Mouse (Mus musculus) cerebellum, postnatal 10 days (tissue): Measurements from ENCODE around the gene Cox4i1.
A peak's percentile ranks its signal among the peaks of the same experiment; 100 is the strongest.

Experiments
- DNase-seq, 2 experiments: peaks; one replicate each; pipeline ENCODE4 v3.0.0; 2021; ENCODE audit warnings: mixed read lengths in 2 of 2

The Cox4i1 gene

DNA sequence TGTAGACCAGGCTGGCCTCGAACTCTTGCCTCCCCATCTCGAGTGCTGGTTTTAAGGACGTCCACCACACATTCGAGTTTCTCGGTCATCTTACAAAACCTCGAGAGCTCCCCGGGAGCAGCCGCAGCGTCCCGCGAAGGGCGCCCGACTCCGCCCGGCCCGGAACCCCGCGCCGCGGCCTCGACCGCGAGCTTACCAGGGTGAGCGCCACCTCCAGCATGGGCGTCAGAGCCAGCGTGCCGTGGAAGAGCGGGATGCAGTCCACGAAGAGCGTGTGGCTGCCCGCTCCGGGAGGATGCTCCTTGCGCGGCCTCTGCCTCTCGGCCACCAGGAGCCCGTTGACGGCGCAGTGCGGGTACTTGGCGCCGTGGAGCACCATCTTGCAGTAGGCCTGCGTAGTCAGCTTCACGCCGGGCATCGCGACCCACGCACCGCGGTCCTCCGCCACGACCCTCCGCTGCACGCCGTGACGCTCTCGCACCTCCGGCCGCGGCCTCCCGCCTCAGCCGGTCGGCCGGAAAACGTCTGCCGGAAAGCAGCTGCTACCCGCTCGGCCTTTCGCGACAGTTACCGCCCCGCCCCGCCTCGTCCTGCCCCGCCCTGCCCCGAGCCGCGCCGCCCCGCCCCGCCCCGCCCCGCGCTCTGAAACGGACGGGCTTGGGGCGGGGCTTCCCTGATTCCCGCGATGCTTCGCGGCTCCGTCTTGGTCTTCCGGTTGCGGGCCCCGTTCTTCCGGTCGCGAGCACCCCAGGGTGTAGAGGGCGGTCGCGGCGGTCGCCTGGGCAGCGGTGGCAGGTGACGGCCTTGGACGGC lies at the start of gene Cox4i1, which contains the start of gene Gm27021:
Gene Cox4i1, plus strand, starts transcription at position 662 of the 813 bp plus-strand sequence.
Gene Gm27021, minus strand, starts transcription at position 519 of the 813 bp plus-strand sequence.
- DNase-seq, result peak; percentile 98 to 99

DNA sequence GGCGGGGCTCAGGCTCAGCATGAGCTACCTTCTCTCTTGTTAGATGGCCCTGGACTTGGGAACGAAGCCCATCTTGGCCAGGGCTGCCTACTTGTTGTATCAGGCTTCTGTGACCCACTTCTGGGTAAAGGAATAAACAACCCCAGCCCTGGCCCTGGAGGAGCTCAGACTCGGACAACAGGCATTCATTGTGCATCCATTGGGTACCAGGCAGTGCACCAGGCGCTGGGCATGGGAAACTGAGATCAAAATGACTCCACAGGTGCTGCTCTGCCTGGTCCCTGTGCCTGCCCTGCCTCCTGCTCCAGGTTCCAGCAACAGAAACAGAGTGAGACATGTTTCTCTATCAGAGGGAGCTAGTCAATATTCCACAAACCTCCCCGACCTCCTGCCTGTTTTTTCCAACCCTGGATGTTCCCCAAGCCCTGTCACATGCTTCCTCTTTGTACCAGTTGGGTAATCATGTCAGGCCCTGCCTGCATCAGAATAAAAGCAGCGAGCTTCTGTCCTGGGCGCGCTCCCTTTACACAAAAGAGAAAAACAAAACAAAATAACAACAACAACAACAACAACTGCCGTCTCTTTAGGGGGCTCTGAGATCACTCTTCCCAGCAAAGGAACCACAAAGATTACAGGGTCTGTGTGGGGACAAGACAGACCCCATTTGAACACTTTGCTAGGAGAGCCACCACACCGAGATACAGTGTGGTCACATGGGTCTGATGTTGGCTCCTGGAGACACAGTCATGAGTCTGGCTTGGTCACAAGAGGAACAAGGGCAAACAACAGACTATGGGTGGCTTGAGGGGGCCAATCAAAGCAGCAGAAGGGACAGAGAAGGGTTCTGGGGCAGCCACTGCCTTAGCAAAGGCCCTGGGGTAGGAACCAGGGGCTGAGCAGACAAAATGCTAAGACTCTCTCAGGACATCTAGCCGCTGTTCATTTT lies 48.5 kb upstream of the Cox4i1 start:
- peak in 1 of 2 experiments; percentile 29 for DNase-seq

DNA sequence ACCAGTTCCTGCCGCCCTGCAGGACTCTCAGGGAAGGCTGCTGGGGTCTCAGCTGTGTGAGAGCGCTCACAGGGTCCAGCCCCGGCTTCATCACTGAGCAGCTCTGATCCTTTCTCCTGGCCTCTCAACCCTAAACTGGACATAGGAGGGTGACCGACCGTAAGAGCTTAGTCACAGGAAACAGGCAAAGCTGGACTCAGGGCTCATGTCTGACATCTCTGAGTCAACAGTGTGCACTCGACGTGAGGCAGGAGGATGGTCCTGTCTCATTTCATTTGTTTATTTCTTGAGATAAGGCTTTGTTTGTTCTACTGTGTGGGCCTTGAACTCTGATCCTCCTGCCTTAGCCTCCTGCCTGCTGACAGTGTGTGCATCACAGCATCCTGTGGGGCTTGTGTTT lies 47.6 kb upstream of the Cox4i1 start:
- DNase-seq, result no peak

DNA sequence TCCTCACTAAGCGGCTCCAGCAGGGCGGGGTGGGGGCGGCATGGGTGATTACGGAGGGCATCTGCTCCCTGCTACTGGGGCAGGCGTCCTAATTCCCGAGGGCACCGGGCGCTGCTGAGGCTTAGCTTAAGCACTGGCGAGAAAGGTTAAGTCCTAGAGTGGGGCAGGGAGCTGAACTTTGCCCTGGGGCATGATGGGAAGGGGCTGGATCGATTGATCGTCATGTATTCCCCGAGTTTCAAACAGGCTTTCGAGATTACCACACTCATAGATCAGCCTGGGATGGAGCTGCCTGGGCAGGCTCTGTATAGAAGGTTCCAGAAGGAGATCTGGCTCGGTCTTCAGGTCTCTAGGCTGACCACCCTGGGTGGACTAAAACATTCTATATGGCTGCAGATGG lies 45.9 kb upstream of the Cox4i1 start:
- no peak for DNase-seq

DNA sequence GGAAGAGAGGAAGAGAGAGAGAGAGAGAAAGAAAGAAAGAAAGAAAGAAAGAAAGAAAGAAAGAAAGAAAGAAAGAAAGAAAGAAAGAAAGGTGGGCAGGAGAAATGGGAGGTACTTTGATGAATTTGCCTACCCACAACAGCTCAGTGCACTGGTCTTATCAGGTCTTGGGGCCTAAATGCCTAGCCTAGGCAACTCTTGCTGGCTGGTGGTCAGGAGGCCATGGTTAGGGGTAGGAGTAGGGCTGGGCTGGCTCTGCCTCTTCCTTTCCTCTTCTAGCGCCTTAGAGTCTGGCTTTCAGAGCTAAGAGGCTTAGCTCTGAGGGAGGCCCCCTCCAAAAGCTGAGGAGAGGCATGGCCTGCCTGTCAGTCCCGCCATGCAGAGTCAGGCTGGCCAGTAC lies 44.4 kb upstream of the Cox4i1 start:
- DNase-seq, result no peak

DNA sequence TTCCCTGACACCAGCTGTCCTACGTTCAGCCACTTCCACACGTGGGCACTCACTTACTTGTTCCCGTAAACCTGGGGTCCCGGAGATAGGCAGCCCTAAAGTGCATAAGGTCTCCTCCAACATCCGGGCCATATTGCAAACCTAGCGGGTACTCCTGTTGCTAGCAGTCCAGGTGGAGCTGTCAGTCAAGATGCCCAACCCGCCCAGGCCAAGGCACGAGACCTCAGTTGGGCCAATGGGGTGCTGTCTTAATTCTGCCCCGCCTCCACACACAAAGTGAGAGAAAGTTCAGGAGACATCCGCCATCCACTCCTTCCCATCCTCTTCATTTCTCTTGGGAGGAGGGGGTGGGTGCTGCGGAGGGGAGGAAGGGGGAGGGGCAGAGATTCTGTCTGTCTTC lies 41.6 kb upstream of the Cox4i1 start:
- no peak for DNase-seq

DNA sequence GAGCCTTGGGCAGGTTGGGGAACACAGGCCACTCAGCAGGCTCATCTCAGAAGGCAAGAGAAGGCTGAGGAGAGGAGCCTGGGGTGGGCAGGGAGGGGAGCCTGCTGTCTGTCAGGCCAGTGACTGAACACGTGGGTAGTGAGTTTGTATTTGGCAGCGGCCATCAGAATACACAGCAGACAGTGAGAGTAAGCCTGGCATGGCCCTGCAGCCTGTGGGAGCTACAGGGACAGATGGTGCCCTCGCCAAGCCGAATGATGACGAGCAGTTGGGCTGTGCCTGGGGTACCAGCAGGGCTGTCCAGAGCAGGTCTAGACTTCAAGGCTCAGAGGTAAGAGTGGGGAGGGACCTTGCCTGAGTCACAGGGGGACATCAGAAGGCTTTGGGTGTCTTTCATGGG lies 40.7 kb upstream of the Cox4i1 start:
- DNase-seq, result peak; percentile 91 to 95

DNA sequence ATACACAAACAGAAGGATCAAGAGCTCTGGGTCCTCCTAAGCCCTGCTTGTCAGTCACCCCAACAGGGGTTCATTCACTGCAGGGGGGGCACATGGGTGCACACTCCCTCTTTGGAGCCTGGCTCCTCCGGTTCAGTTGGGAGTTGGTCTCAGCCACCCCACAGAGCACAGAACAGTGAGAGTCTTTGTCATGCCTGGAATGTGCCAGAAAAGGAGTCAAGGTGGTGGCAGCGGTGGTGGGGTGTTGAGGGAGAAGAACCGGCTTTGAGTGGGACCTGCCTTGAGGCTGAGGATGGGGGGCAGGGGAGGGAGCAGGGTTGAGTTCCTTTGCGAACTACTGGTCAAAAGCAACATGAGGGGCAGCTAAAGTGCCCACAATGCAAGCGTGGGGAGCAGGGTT lies 38.0 kb upstream of the Cox4i1 start:
- peak in 1 of 2 experiments; percentile 31 for DNase-seq

DNA sequence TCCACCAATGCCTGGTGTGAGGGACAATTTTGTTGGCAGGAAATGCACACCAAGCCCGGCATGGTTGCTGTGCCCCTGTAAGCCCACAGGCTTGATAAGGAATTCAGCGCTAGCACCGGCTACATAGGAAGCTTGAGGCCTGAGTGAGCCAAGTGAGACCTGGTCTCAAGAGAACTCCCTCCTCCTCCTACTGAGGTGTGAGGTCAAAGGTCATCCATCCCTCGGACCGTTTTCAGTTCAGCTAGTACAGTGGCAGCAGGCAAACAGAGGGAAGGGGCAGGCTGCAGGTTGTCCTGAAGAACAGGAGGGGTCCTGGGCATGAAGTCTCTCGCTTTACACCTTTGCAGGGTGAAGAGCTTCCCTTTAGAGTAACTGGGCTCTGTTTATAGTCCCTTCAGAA lies 37.2 kb upstream of the Cox4i1 start:
- no peak for DNase-seq

DNA sequence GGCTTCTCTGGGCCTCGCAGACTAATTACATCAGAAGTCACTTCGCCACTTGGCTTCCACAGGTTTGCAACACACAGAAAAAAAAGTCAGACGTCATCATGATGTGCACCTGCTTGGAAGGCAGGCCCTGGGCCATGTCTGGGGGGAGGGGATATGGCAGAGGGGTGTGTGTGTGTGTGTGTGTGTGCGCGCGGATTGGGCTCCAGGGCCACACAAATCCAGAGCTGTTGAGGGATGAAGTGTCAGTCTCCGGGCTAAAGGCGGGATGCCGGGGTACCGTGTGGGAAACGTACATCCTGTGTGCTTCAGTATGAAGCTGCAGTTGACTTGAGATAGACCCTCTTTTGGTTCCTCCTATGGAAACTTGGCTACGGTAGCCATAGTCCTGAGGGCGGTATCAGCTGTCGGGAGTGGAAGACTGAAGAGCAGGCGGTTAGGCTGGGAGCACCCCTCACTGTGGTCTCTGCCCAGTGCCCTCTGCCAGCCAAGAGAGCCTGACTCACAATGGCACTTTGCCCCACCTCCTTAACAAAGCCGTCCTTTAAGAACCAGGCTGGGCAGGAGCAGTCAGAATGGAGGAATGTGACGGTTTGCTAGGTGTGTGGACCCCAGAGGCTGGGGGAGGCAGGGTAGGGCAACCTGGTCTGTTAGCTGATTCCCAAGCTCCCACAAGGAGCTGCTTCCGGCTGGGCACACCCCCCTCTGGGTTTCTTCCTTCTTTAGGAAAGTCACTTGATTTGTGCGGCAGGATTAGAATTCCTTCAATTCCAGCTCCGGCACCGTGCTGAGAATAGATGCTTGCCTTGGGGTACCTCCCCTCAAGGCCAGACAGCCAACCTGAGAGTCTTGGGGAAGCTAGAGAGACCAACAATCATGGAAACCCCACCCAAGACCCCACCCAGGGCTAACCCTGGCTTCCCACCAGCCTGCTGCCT lies 36.3 kb upstream of the Cox4i1 start:
- peak; percentile 45 to 53 for DNase-seq

DNA sequence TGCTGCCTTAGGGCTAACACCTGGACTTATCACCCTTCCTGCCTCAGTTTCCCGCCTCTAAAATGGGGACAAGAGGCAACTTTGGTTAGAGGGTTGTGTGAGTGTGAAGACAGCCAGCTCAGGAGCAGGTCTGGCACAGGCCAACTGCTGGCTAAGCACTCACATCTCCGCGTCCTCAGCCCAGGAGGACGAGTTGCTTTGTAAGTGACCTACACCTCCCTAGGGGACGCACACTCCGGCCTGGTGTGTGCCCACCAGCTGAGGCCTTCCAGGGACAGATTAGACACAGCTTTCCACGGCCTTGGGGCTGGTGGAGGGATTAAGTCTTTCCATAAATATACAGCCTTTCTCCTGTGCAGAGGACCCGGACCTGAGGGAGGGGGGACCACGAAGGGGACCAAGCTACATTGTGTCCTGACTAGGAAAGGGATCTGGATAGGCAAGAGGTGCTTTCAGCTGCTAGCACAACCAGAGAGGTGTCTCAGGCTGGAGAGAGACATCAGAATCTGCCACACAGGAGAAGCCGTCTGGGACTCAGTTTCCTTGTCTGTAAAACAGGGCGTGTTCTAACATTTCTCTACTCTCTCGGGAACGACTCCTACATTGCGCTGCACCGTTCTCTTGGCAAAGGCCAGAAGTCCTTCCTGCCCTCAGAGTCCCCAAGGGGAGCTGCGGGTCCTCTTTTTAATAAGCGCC lies 34.9 kb upstream of the Cox4i1 start:
- DNase-seq, result no peak

DNA sequence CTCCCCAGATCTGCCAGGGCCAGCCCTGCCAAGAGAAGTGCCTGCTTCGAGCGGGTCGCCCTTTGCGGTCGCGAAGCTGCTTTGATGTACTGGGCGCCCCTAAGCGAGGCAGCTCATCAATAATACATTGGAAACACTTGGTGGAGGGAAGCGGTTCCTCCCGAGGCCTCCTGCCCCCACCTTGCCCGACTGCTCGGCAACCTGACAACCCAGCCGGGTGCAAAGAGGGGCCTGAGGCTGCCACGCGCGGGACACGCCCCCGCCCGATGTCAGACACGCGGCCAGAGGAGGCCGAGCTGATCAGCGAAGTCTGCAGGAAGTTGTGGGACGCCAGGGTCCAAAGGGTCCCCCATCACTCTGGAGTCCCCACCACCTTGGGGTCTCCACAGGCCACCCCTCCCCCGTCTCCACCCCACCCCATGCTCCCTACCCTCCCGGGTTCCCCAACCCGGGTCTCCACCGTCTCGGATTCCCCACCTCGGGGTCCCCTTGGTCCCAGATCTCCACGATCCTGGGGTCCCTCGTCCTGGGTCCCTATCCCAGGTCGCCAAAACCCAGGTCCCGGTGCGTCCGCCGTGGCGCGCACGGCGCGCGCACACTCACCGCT lies 34.3 kb upstream of the Cox4i1 start:
- DNase-seq, result peak; percentile 46 to 49

DNA sequence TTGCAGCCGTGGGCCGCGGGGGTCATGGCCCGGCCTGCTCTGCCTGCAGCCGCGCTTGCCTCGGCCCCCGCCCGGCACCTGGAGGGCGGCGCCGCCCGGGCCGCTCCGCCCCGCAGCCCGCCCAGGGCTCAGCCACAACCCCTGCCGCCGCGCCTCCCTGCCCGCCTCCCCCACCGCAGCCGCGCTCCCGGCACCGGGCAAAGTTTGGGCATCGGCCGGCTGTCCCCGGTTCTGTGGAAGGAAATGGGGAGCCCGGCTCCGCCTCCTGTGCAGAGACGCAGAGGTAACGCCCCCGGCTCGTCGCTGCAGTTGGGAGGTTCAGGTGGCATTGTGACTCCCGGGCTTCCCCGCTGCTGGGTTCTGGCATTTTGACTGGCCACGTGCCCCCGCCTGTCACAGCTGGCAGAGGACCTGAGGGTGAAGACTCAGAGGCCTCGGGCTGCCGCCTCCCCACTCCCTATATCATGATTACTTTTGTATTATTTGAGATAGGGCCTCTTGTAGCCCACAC lies 33.6 kb upstream of the Cox4i1 start:
- DNase-seq, result peak; percentile 50 to 53

DNA sequence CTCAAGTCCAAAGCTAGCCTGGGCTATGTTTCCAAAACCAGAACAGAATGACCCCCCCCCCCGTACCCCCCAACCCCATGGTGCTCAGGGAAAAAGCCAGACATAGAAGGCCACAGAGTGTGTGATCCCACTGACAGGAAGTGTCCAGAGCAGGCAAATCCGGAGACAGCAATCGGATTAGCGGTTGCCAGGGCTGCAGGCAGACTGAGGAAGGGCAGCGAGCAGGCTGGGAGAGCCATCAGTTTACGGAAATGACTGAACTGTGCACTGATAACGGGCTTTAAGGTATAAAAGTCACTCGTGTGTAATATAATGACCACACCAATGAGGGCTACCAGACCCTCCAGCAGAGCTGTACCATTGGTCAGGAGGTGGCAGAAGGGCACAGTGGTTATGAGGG lies 26.8 kb upstream of the Cox4i1 start:
- no peak for DNase-seq

DNA sequence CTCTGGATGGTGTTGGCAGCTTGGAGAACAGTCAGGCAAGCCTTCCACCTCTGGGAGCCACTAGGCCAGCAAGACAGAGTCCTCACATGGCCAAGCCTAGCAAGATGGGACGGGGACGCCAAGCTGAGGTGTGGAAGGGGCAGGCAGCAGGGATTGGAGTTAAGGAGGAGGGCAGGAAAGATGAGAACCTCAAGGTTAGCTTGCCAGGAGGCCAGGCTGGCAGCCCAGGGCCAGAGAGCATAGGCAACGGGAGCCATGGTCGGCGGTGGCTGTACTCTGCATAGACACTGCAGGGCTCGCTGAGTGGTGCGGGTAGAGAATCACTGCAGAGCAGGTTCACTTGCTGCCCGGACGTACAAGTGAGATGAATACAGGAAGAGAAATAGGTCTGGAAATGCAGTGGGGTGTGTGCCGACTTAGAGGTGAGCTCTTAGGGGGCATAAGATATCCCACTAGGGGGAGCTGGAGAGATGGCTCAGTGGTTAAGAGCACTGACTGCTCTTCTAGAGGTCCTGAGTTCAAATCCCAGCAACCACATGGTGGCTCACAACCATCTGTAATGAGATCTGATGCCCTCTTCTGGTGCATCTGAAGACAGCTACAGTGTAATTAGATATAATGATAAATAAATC lies 25.9 kb upstream of the Cox4i1 start:
- no peak for DNase-seq

DNA sequence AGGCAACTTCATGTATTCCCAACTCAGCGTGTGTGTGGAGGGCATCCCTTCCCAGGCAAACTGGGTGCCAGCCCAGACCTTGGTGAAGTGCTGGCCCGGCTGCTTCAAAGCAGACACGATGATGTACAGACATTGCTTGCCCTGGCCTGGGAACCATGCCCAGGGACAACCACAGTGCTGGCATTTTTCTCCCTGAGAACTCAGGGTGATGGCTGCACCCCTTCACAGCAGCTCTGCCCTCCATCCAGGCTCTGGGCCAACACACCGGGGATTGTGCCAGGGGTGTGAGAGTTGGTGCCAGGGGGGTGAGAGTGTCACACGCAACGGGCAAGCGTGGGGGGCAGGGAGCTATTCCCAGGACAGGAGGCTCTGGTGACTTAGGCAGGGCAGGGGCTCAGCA lies 23.4 kb upstream of the Cox4i1 start:
- peak; percentile 75 to 88 for DNase-seq

DNA sequence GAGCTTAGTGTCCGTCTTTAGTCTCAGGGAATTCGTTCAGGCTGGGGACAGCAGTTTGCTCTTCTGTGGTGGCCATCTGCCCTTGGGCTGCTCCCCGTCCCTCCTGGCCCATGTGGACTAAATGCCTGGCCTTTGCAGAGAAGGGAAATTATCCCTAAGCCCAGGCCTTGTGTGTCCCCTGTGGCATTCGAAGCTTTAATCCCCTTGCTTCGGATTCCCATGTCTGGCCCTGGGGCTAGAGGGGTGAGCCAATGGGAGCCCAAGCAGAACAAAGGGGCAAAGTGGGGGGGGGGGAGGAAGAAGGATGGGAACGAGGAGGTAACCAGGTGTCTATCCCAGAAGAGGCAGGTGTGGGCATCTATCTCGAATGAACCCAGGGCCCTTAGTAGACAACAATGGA lies 20.5 kb upstream of the Cox4i1 start, which contains the start of gene 1190005I06Rik:
Gene 1190005I06Rik, minus strand, starts transcription at position 101 of the 400 bp plus-strand sequence.
- DNase-seq, result no peak

DNA sequence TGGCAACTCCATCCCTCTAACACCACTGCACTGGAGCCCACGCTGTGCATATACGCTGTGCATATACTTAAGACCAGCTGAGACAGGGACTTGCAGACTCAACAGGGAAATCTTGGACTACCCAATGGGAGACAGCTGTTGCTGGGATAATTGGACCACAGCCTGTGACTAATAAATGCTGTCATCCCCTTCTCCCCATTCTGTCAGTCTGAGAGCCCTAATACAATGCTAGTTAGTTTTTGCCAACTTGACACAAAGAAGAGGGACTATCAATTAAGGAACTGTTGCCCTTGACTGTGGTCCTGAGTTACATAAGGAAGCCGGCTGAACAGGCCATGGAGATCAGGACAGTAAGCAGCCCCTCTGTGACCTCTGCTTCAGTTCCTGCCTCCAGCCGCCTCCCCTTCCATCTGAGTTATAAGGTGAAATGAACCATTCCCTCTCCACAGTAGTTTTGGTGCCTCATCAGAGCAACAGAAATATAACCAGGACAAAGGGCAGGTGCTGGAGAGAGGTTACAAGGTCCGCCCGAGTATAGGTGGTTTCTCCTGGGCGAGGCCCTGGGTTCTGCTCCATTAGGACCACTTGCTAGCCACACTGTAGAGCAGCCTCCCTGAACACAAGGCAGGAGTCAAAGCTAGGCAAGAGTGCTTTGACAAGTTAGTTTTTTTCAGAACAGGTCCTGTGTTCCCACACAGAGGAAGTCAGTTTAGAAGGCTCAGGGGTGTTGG lies 11.5 kb upstream of the Cox4i1 start:
- no peak for DNase-seq

DNA sequence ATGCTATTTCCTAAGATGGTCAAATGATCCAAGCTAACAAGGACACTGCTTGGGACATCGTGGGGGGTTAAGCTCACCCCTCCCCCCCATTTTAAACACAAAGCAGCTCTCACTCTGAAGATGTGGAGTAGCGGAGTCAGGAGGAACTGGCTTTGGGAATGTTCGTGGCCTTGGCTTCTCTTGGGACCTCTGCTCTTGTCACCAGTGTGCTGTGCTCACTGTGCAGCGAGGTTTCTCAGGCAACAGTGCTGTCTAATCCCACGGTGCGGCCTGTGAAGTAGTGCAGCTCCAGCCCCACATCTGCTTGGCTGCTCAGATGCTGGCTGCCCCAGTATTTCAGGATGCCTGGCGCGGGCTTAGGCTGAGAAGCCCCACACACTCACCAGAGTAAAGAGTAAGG lies 10.6 kb upstream of the Cox4i1 start:
- no peak for DNase-seq

DNA sequence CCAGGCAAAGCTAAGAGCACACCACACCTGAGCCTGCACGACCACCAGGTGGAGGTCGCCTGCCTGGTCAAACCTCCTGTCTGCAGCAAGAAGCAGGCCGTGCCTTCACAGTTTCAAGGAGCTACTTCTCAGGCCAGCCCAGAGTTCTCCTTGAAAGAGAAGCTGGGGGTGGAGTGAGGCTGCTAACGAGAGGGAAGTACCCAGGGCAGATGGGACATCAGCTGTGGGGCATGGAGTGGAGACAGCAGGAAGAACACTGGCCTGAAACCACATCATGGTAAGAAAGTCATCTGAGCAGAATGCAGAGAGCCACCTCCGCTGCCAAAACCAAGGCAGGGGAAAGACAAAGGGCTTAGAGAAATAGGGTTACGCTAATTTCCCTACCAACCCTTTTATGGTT lies 3.5 kb upstream of the Cox4i1 start:
- DNase-seq, result peak; percentile 55
